Mouse (Mus musculus) kidney, embryonic 15.5 days (tissue): ENCODE data around the gene Nphp4. TPM values are rescaled to one million over a fixed set of nuclear protein-coding genes. Genes with fewer than 3 reads are reported as not detected.
A peak's percentile ranks its signal among the peaks of the same experiment; 100 is the strongest.
"Not testable (repeated sequence)": the region's sequence is repeated elsewhere in the genome, so short reads cannot be mapped to it uniquely, and the experiment has no call there.

Source experiments
- ATAC-seq: fragments of 200-750 bp; cut with Nextera tagmentation; replicated peaks from 2 replicates; pipeline ENCODE4 v1.8.0; 2017; ENCODE audit warnings: moderate TSS enrichment; ENCODE audit not compliant: low FRiP score
- H3K27ac ChIP-seq: fragments of 300-500 bp; sonication (generic); 2 replicates; pipeline ENCODE4 v1.5.1; 2015; ENCODE audit warnings: mild to moderate bottlenecking, inconsistent platforms
- H3K27me3 ChIP-seq: fragments of 300-500 bp; sonication (generic); 2 replicates; pipeline ENCODE4 v1.6.1; 2015; ENCODE audit warnings: inconsistent platforms
- H3K36me3 ChIP-seq: fragments of 300-500 bp; sonication (generic); 2 replicates; pipeline ENCODE4 v1.6.1; 2015; ENCODE audit warnings: inconsistent platforms
- H3K4me1 ChIP-seq: fragments of 300-500 bp; sonication (generic); 2 replicates; pipeline ENCODE4 v1.6.1; 2015; ENCODE audit warnings: inconsistent platforms
- H3K4me2 ChIP-seq: fragments of 300-500 bp; sonication (generic); 2 replicates; pipeline ENCODE4 v1.6.1; 2015; ENCODE audit warnings: moderate library complexity, mild to moderate bottlenecking, inconsistent platforms
- H3K4me3 ChIP-seq: fragments of 300-500 bp; sonication (generic); replicated peaks from 2 replicates; pipeline ENCODE4 v1.5.1; 2015; ENCODE audit warnings: mild to moderate bottlenecking, inconsistent platforms
- H3K9ac ChIP-seq: fragments of 300-500 bp; sonication (generic); 2 replicates; pipeline ENCODE4 v1.6.1; 2015; ENCODE audit warnings: mild to moderate bottlenecking, inconsistent platforms
- H3K9me3 ChIP-seq: fragments of 300-500 bp; sonication (generic); replicated peaks from 2 replicates; pipeline ENCODE4 v1.6.1; 2016; ENCODE audit warnings: inconsistent platforms
- WGBS: fragments of 180-500 bp; shearing (Covaris S2); methylation state at CpG from one replicate; pipeline ENCODE4 v1.1.7; 2015; ENCODE audit warnings: mixed read lengths; 5-methylcytosine and 5-hydroxymethylcytosine counted together
- polyA plus RNA-seq: library from polyadenylated mRNA; unstranded; fragments of >200 nt; fragmentation: Nextera tagmentation; extraction: Ambion mirVana; gene quantifications from 2 replicates; pipeline ENCODE4 v1.2.1, GENCODE M21; 2015

Nphp4 gene
- polyA plus RNA-seq, 1 experiment from 2014 or later, result 4.9 TPM

GRCm38 (mm10) chr4:152542447-152542846, 65.9 kb downstream of the Nphp4 start:
- Histone ChIP-seq H3K9me3 (no peaks in the 10 kb centered on the region), H3K27ac (no peak overlapping the region), H3K9ac (no peak overlapping the region), H3K36me3 (peaks cover 12% of the 10 kb centered on the region; the same call in 1 of the 2 replicates), H3K4me3 (no peak overlapping the region), H3K4me2 (no peak overlapping the region), H3K4me1 (peaks cover 8% of the 10 kb centered on the region), H3K27me3 (no peaks in the 10 kb centered on the region)
- 96% methylated on average over 11 of the region's 11 CpGs for WGBS
- no peak for ATAC-seq

DNA sequence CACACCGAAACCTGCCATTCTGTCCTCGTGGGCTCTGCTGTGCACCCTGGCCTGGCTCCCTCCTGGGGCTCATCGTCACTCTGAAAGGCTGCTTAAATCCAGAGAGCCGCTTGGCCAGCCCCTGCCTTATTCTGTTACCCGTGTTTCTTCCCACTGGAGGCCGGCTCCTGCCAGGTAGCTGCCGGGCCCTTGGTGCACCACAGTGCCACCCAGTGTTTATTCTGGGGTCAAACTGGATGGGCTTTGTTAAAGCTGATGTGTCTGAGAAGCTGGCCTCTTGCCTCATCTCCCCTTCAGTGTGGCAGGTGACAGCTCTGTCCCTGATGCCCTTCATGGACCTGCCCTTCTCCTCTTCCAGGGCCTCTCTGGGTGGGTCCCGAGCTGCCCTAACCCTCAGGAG, 70.0 kb downstream of the Nphp4 start:
- Histone ChIP-seq H3K9me3 (no peaks in the 10 kb centered on the region), H3K27ac (no peak overlapping the region), H3K27me3 (no peaks in the 10 kb centered on the region), H3K4me3 (no peak overlapping the region), H3K9ac (no peak overlapping the region), H3K4me2 (no peak overlapping the region), H3K36me3 (peaks cover 12% of the 10 kb centered on the region; the same call in 1 of the 2 replicates), H3K4me1 (peaks cover 4% of the 10 kb centered on the region; the same call in 1 of the 2 replicates)
- ATAC-seq, result no peak
- WGBS, result 65% methylated on average over 8 of the region's 8 CpGs

- no peak for ATAC-seq
- H3K4me1 ChIP-seq, result peaks cover 4% of the 10 kb centered on the region; the same call in 1 of the 2 replicates
- no peaks in the 10 kb centered on the region for H3K36me3 ChIP-seq
- WGBS, result 59% methylated on average over 37 of the region's 37 CpGs
- H3K9ac ChIP-seq, result no peak overlapping the region
- no peak overlapping the region for H3K4me3 ChIP-seq
- no peak overlapping the region for H3K4me2 ChIP-seq
- H3K9me3 ChIP-seq, result no peaks in the 10 kb centered on the region
- H3K27me3 ChIP-seq, result no peaks in the 10 kb centered on the region
- H3K27ac ChIP-seq, result no peak overlapping the region
These were observed 71.6 kb downstream of the Nphp4 start for GRCm38 (mm10) chr4:152547886-152548663.

DNA sequence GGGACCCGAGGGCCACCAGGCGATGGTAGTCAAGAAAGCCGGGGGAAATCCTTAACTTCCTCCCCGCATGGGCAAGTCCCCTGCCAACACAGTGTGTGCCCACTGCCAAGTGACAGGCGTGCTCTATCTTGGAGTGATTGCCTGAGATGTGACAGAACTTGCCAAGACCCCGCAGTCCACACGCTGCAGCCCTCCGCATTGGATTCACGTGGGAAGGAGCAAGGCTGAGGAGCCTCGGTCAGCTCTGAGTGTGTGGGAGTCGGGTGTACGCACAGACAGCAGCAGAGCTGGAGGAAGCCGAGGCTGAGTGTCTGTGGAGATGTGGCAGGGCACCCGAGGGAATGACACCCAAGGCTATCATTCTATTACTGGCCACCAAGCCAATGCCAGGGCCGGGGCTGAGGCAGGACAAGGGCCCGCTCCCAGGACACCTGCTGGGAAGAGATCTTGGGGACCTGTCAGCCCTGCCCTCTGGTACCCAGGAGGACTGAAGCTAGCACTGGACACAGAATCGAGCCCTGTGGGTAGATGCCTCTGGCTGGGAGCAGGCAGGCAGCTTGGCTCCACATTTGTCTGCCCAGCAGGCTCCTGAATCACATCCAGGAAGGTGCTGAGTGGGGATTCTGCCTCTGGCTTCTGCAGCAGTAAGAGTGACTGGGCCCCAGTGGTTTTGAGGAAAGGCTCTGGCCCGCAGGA, 73.1 kb downstream of the Nphp4 start:
- Histone ChIP-seq H3K9me3 (no peaks in the 10 kb centered on the region), H3K4me2 (no peak overlapping the region), H3K27me3 (no peaks in the 10 kb centered on the region), H3K9ac (no peak overlapping the region), H3K27ac (no peak overlapping the region), H3K36me3 (no peaks in the 10 kb centered on the region), H3K4me3 (no peak overlapping the region), H3K4me1 (peaks cover 7% of the 10 kb centered on the region; the same call in 1 of the 2 replicates)
- no peak for ATAC-seq
- WGBS, result 78% methylated on average over 18 of the region's 18 CpGs

DNA sequence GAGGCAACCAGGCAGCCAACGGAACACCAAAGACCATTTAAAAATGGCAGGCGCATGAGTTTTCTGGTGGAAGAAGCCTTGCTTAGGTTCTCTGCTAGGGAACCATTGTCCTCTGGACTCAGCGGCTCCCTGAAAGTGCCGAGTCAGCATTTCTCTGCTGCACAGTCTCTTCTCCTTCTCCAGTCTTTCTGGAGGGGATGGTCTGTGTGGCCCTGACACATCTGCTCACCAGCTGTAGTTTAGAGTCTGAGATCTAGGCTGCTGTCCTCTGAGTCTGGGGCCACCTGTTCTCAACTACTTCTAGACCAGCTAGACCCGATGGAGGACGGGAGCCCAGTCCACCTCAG, 73.7 kb downstream of the Nphp4 start:
- Histone ChIP-seq H3K4me2 (no peak overlapping the region), H3K9ac (no peak overlapping the region), H3K9me3 (no peaks in the 10 kb centered on the region), H3K27ac (no peak overlapping the region), H3K27me3 (no peaks in the 10 kb centered on the region), H3K4me1 (peaks cover 7% of the 10 kb centered on the region; the same call in 1 of the 2 replicates), H3K36me3 (no peaks in the 10 kb centered on the region), H3K4me3 (no peak overlapping the region)
- WGBS, result 89% methylated on average over 6 of the region's 6 CpGs
- ATAC-seq, result no peak

GRCm38 (mm10) chr4:152553582-152554285, 77.2 kb downstream of the Nphp4 start:
- no peaks in the 10 kb centered on the region for H3K9me3 ChIP-seq
- H3K36me3 ChIP-seq, result no peaks in the 10 kb centered on the region
- WGBS, result 88% methylated on average over 8 of the region's 8 CpGs
- H3K4me1 ChIP-seq, result peaks cover 15% of the 10 kb centered on the region
- no peak overlapping the region for H3K9ac ChIP-seq
- ATAC-seq, result no peak
- no peak overlapping the region for H3K4me2 ChIP-seq
- no peak overlapping the region for H3K4me3 ChIP-seq
- H3K27ac ChIP-seq, result no peak overlapping the region
- no peaks in the 10 kb centered on the region for H3K27me3 ChIP-seq

DNA sequence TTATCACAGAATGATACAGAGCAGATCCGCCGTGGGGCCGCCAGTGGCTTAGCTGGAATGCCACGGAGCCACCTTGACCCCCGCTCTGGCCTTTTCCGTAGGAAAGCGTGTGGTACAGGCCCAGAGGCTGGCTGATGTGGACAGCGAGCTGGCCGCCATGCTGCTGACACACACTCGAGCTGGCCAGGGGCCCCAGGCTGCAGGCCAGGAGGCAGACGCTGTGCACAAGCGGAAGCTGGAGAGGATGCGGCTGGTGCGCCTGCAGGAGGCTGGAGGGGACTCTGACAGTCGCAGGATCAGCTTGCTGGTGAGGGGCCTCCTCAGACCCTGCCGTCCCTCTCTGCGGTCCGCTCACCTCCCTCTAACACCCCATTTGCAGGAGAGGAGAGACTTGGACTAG, 77.9 kb downstream of the Nphp4 start:
- H3K4me2 ChIP-seq, result no peak overlapping the region
- no peak overlapping the region for H3K4me3 ChIP-seq
- H3K27me3 ChIP-seq, result no peaks in the 10 kb centered on the region
- no peak overlapping the region for H3K9ac ChIP-seq
- no peaks in the 10 kb centered on the region for H3K36me3 ChIP-seq
- H3K9me3 ChIP-seq, result no peaks in the 10 kb centered on the region
- peaks cover 17% of the 10 kb centered on the region for H3K4me1 ChIP-seq
- no peak for ATAC-seq
- no peak overlapping the region for H3K27ac ChIP-seq
- WGBS, result 62% methylated on average over 18 of the region's 18 CpGs

DNA sequence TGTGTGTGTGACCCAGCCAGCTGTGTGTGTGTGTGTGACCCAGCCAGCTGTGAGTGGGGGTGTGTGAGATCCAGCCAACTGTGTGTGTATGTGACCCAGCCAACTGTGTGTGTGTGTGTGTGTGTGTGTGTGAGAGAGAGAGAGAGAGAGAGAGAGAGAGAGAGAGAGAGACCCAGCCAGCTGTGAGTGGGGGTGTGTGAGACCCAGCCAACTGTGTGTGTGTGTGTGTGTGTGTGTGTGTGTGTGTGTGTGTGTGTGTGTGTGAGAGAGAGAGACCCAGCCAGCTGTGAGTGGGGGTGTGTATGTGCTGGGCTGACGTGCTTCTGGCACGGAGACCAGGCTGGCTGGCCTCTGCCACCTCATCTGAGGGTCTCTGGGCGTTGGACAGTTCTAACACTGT, 79.3 kb downstream of the Nphp4 start:
- H3K36me3 ChIP-seq, H3K27me3 ChIP-seq, H3K9ac ChIP-seq, ATAC-seq, H3K4me3 ChIP-seq, H3K27ac ChIP-seq, H3K9me3 ChIP-seq, H3K4me2 ChIP-seq: not testable (repeated sequence)
- H3K4me1 ChIP-seq, result peaks cover 17% of the 10 kb centered on the region
- 61% methylated on average over 3 of the region's 3 CpGs for WGBS

- no peak overlapping the region for H3K27ac ChIP-seq
- no peak overlapping the region for H3K4me3 ChIP-seq
- H3K4me2 ChIP-seq, result peak overlapping the region; percentile 22
- 8% methylated on average over 17 of the region's 17 CpGs for WGBS
- H3K36me3 ChIP-seq, result no peaks in the 10 kb centered on the region
- H3K4me1 ChIP-seq, result peaks cover 17% of the 10 kb centered on the region
- no peaks in the 10 kb centered on the region for H3K27me3 ChIP-seq
- H3K9ac ChIP-seq, result no peak overlapping the region
- peak; percentile 60; the same call in 1 of the 2 replicates for ATAC-seq
- no peaks in the 10 kb centered on the region for H3K9me3 ChIP-seq
These were observed 81.7 kb downstream of the Nphp4 start for GRCm38 (mm10) chr4:152558246-152558645.

- H3K27ac ChIP-seq, result no peak overlapping the region
- WGBS, result 76% methylated on average over 4 of the region's 4 CpGs
- no peak for ATAC-seq
- no peaks in the 10 kb centered on the region for H3K36me3 ChIP-seq
- H3K9ac ChIP-seq, result no peak overlapping the region
- peaks cover 5% of the 10 kb centered on the region; the same call in 1 of the 2 replicates for H3K4me1 ChIP-seq
- no peak overlapping the region for H3K4me3 ChIP-seq
- no peak overlapping the region for H3K4me2 ChIP-seq
- no peaks in the 10 kb centered on the region for H3K9me3 ChIP-seq
- peaks cover 30% of the 10 kb centered on the region for H3K27me3 ChIP-seq
These were observed 91.5 kb downstream of the Nphp4 start for GRCm38 (mm10) chr4:152568006-152568405.

DNA sequence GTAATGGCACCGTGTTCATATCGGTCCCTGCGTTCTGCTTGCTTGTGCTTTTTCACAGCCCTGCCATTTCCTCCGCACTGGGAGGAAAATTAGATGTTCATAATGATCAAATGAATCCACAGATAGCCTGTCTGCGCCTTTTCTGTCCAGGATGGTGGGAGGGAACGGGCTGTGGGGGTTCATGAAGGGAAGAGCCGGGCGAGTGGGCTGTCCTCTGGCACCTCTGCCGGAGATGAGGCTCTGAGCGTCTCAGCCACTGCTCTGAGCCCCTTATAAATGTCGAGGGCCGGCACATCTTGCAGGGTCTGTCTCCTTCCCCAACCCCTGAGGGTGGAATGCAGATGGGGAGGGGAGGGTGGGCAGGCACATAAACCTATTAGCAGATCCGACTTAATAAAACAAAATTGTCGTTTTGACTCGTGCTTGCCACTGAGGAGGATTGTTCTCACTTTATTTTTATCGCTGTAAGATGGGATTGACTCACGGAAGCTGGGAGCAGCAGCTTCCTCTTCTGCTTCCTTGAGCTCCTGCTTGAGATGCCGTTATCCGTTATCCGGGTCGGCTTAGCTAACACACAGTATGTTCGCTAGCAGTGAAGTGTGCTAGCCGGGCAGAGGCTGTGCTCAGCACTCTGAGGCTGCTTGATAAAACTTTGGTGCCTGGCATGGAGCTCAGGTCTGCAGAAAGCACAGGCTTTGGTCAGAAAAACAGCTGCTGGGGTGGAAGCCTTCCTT, 92.3 kb downstream of the Nphp4 start:
- whole genome bisulfite sequencing, result 25% methylated on average over 23 of the region's 23 CpGs
- no peak for ATAC-seq
- Histone ChIP-seq H3K4me2 (peak overlapping the region; percentile 23), H3K27me3 (peaks cover 30% of the 10 kb centered on the region), H3K4me1 (peaks cover 5% of the 10 kb centered on the region; the same call in 1 of the 2 replicates), H3K9me3 (no peaks in the 10 kb centered on the region), H3K27ac (no peak overlapping the region), H3K9ac (no peak overlapping the region), H3K4me3 (no peak overlapping the region), H3K36me3 (no peaks in the 10 kb centered on the region)
